Mouse (Mus musculus) lung, postnatal 25 days (tissue): ENCODE measurements around the gene Tns3.
"Not testable (repeated sequence)": the region's sequence is repeated elsewhere in the genome, so short reads cannot be mapped to it uniquely, and the experiment has no call there.

ENCODE experiments used
- DNase-seq: peaks from one replicate; pipeline ENCODE4 v3.0.0; 2022; ENCODE audit warnings: low spot score

Gene Tns3

GRCm38 (mm10) chr11:8574562-8574961 lies 89.8 kb downstream of the Tns3 start:
- DNase-seq: no peak

GRCm38 (mm10) chr11:8572762-8573161 lies 91.6 kb downstream of the Tns3 start:
- DNase-seq: no peak

GRCm38 (mm10) chr11:8569232-8570028 lies 94.9 kb downstream of the Tns3 start:
- peak; percentile 54 for DNase-seq

GRCm38 (mm10) chr11:8568829-8569228 lies 95.5 kb downstream of the Tns3 start:
- no peak for DNase-seq

- no peak for DNase-seq
Measured at GRCm38 (mm10) chr11:8566250-8566853, 98.0 kb downstream of the Tns3 start.

- DNase-seq: no peak
Measured at GRCm38 (mm10) chr11:8558761-8559282, 105.5 kb downstream of the Tns3 start.

- no peak for DNase-seq
Measured at GRCm38 (mm10) chr11:8558258-8558657, 106.1 kb downstream of the Tns3 start.

GRCm38 (mm10) chr11:8557006-8557405 lies 107.3 kb downstream of the Tns3 start:
- peak; percentile 24 for DNase-seq

- no peak for DNase-seq
Measured at GRCm38 (mm10) chr11:8551710-8552109, 112.6 kb downstream of the Tns3 start.

GRCm38 (mm10) chr11:8547661-8548060 lies 116.7 kb downstream of the Tns3 start:
- no peak for DNase-seq

GRCm38 (mm10) chr11:8545798-8546197 lies 118.5 kb downstream of the Tns3 start:
- peak; percentile 40 for DNase-seq

GRCm38 (mm10) chr11:8544355-8544754 lies 120.0 kb downstream of the Tns3 start:
- DNase-seq: no peak

GRCm38 (mm10) chr11:8541222-8541815 lies 123.0 kb downstream of the Tns3 start:
- DNase-seq: no peak

GRCm38 (mm10) chr11:8539593-8540265 lies 124.6 kb downstream of the Tns3 start:
- no peak for DNase-seq

- peak; percentile 52 for DNase-seq
Measured at GRCm38 (mm10) chr11:8537013-8537614, 127.2 kb downstream of the Tns3 start.

GRCm38 (mm10) chr11:8534893-8535292 lies 129.4 kb downstream of the Tns3 start:
- DNase-seq: peak; percentile 68

GRCm38 (mm10) chr11:8532771-8533170 lies 131.6 kb downstream of the Tns3 start:
- not testable (repeated sequence) for DNase-seq

- DNase-seq: no peak
Measured at GRCm38 (mm10) chr11:8532112-8532747, 132.1 kb downstream of the Tns3 start.

GRCm38 (mm10) chr11:8530506-8530905 lies 133.8 kb downstream of the Tns3 start:
- DNase-seq: no peak

- DNase-seq: no peak
Measured at GRCm38 (mm10) chr11:8530036-8530435, 134.3 kb downstream of the Tns3 start.

GRCm38 (mm10) chr11:8525463-8526145 lies 138.7 kb downstream of the Tns3 start:
- DNase-seq: no peak
